Mouse (Mus musculus): ENCODE measurements around the gene Slco4c1. TPM values are rescaled to one million over a fixed set of nuclear protein-coding genes. Genes with fewer than 3 reads are reported as not detected.

Slco4c1 gene
- polyA plus RNA-seq, 1 experiment from 2014 or later: 0.12 TPM

GRCm38 (mm10) chr1:96868722-96869121 lies 3.2 kb downstream of the Slco4c1 start:
- Histone ChIP-seq H3K9ac (replicated peaks; ENCODE audit: low read depth, low read length) (no peak overlapping the region), H3K36me3 (ENCODE audit: control insufficient read depth, insufficient read depth, low read length) (no peaks in the 10 kb centered on the region), H3K9me3 (ENCODE audit: control insufficient read depth, low read depth, low read length) (no peaks in the 10 kb centered on the region), H3K4me3 (ENCODE audit: low read depth, low read length) (no peak overlapping the region), H3K27me3 (ENCODE audit: control insufficient read depth, insufficient read depth, low read length) (no peaks in the 10 kb centered on the region), H3K4me1 (ENCODE audit: control insufficient read depth, insufficient read depth, low read length) (peaks cover 5% of the 10 kb centered on the region; the same call in 1 of the 2 replicates), H3K4me2 (replicated peaks; ENCODE audit: low read depth, low read length) (no peak overlapping the region), H3K27ac (ENCODE audit: low read length) (no peak overlapping the region)
- ATAC-seq (ENCODE audit: insufficient number of reproducible peaks, insufficient read depth, low FRiP score, low read depth): no peak
- WGBS: 95% methylated on average over 1 of the region's 1 CpGs

GRCm38 (mm10) chr1:96866002-96866401 lies 6.0 kb downstream of the Slco4c1 start:
- no peak overlapping the region for H3K4me3 ChIP-seq (ENCODE audit: low read depth, low read length)
- H3K36me3 ChIP-seq (ENCODE audit: control insufficient read depth, insufficient read depth, low read length): no peaks in the 10 kb centered on the region
- H3K27ac ChIP-seq (ENCODE audit: low read length): no peak overlapping the region
- no peak for ATAC-seq (ENCODE audit: insufficient number of reproducible peaks, insufficient read depth, low FRiP score, low read depth)
- no peaks in the 10 kb centered on the region for H3K4me1 ChIP-seq (ENCODE audit: control insufficient read depth, insufficient read depth, low read length)
- no peaks in the 10 kb centered on the region for H3K27me3 ChIP-seq (ENCODE audit: control insufficient read depth, insufficient read depth, low read length)
- 87% methylated on average over 4 of the region's 4 CpGs for WGBS
- H3K9me3 ChIP-seq (ENCODE audit: control insufficient read depth, low read depth, low read length): no peaks in the 10 kb centered on the region
- no peak overlapping the region for H3K9ac ChIP-seq (replicated peaks; ENCODE audit: low read depth, low read length)
- H3K4me2 ChIP-seq (replicated peaks; ENCODE audit: low read depth, low read length): no peak overlapping the region

GRCm38 (mm10) chr1:96864120-96864519 lies 7.9 kb downstream of the Slco4c1 start:
- H3K9me3 ChIP-seq (ENCODE audit: control insufficient read depth, low read depth, low read length): no peaks in the 10 kb centered on the region
- H3K36me3 ChIP-seq (ENCODE audit: control insufficient read depth, insufficient read depth, low read length): no peaks in the 10 kb centered on the region
- WGBS: 83% methylated on average over 2 of the region's 2 CpGs
- H3K27ac ChIP-seq (ENCODE audit: low read length): no peak overlapping the region
- H3K4me1 ChIP-seq (ENCODE audit: control insufficient read depth, insufficient read depth, low read length): no peaks in the 10 kb centered on the region
- H3K9ac ChIP-seq (replicated peaks; ENCODE audit: low read depth, low read length): no peak overlapping the region
- no peaks in the 10 kb centered on the region for H3K27me3 ChIP-seq (ENCODE audit: control insufficient read depth, insufficient read depth, low read length)
- H3K4me3 ChIP-seq (ENCODE audit: low read depth, low read length): no peak overlapping the region
- no peak for ATAC-seq (ENCODE audit: insufficient number of reproducible peaks, insufficient read depth, low FRiP score, low read depth)
- H3K4me2 ChIP-seq (replicated peaks; ENCODE audit: low read depth, low read length): no peak overlapping the region

- Histone ChIP-seq H3K9me3 (ENCODE audit: control insufficient read depth, low read depth, low read length) (no peaks in the 10 kb centered on the region), H3K27ac (ENCODE audit: low read length) (no peak overlapping the region), H3K36me3 (ENCODE audit: control insufficient read depth, insufficient read depth, low read length) (no peaks in the 10 kb centered on the region), H3K4me2 (replicated peaks; ENCODE audit: low read depth, low read length) (no peak overlapping the region), H3K4me3 (ENCODE audit: low read depth, low read length) (no peak overlapping the region), H3K27me3 (ENCODE audit: control insufficient read depth, insufficient read depth, low read length) (no peaks in the 10 kb centered on the region), H3K4me1 (ENCODE audit: control insufficient read depth, insufficient read depth, low read length) (no peaks in the 10 kb centered on the region), H3K9ac (replicated peaks; ENCODE audit: low read depth, low read length) (no peak overlapping the region)
- ATAC-seq (ENCODE audit: insufficient number of reproducible peaks, insufficient read depth, low FRiP score, low read depth): no peak
- 87% methylated on average over 7 of the region's 7 CpGs for WGBS
Measured at GRCm38 (mm10) chr1:96859995-96860684, 11.8 kb downstream of the Slco4c1 start.

GRCm38 (mm10) chr1:96853541-96853940 lies 18.4 kb downstream of the Slco4c1 start:
- no peaks in the 10 kb centered on the region for H3K27me3 ChIP-seq (ENCODE audit: control insufficient read depth, insufficient read depth, low read length)
- H3K4me3 ChIP-seq (ENCODE audit: low read depth, low read length): no peak overlapping the region
- H3K4me1 ChIP-seq (ENCODE audit: control insufficient read depth, insufficient read depth, low read length): no peaks in the 10 kb centered on the region
- no peak for ATAC-seq (ENCODE audit: insufficient number of reproducible peaks, insufficient read depth, low FRiP score, low read depth)
- 85% methylated on average over 4 of the region's 4 CpGs for WGBS
- no peak overlapping the region for H3K27ac ChIP-seq (ENCODE audit: low read length)
- no peak overlapping the region for H3K4me2 ChIP-seq (replicated peaks; ENCODE audit: low read depth, low read length)
- no peak overlapping the region for H3K9ac ChIP-seq (replicated peaks; ENCODE audit: low read depth, low read length)
- no peaks in the 10 kb centered on the region for H3K9me3 ChIP-seq (ENCODE audit: control insufficient read depth, low read depth, low read length)
- H3K36me3 ChIP-seq (ENCODE audit: control insufficient read depth, insufficient read depth, low read length): no peaks in the 10 kb centered on the region

- no peak for ATAC-seq (ENCODE audit: insufficient number of reproducible peaks, insufficient read depth, low FRiP score, low read depth)
- WGBS: 54% methylated on average over 4 of the region's 4 CpGs
- no peaks in the 10 kb centered on the region for H3K9me3 ChIP-seq (ENCODE audit: control insufficient read depth, low read depth, low read length)
- no peak overlapping the region for H3K4me3 ChIP-seq (ENCODE audit: low read depth, low read length)
- H3K4me1 ChIP-seq (ENCODE audit: control insufficient read depth, insufficient read depth, low read length): no peaks in the 10 kb centered on the region
- no peaks in the 10 kb centered on the region for H3K36me3 ChIP-seq (ENCODE audit: control insufficient read depth, insufficient read depth, low read length)
- H3K27ac ChIP-seq (ENCODE audit: low read length): no peak overlapping the region
- H3K9ac ChIP-seq (replicated peaks; ENCODE audit: low read depth, low read length): no peak overlapping the region
- H3K4me2 ChIP-seq (replicated peaks; ENCODE audit: low read depth, low read length): no peak overlapping the region
- no peaks in the 10 kb centered on the region for H3K27me3 ChIP-seq (ENCODE audit: control insufficient read depth, insufficient read depth, low read length)
Measured at GRCm38 (mm10) chr1:96849101-96849500, 22.9 kb downstream of the Slco4c1 start.

GRCm38 (mm10) chr1:96848606-96849005 lies 23.4 kb downstream of the Slco4c1 start:
- ATAC-seq (ENCODE audit: insufficient number of reproducible peaks, insufficient read depth, low FRiP score, low read depth): no peak
- no peak overlapping the region for H3K27ac ChIP-seq (ENCODE audit: low read length)
- H3K36me3 ChIP-seq (ENCODE audit: control insufficient read depth, insufficient read depth, low read length): no peaks in the 10 kb centered on the region
- no peak overlapping the region for H3K4me2 ChIP-seq (replicated peaks; ENCODE audit: low read depth, low read length)
- H3K27me3 ChIP-seq (ENCODE audit: control insufficient read depth, insufficient read depth, low read length): no peaks in the 10 kb centered on the region
- H3K9me3 ChIP-seq (ENCODE audit: control insufficient read depth, low read depth, low read length): no peaks in the 10 kb centered on the region
- H3K4me3 ChIP-seq (ENCODE audit: low read depth, low read length): no peak overlapping the region
- WGBS: 40% methylated on average over 2 of the region's 2 CpGs
- H3K9ac ChIP-seq (replicated peaks; ENCODE audit: low read depth, low read length): no peak overlapping the region
- no peaks in the 10 kb centered on the region for H3K4me1 ChIP-seq (ENCODE audit: control insufficient read depth, insufficient read depth, low read length)

- Histone ChIP-seq H3K36me3 (ENCODE audit: control insufficient read depth, insufficient read depth, low read length) (no peaks in the 10 kb centered on the region), H3K9me3 (ENCODE audit: control insufficient read depth, low read depth, low read length) (no peaks in the 10 kb centered on the region), H3K4me2 (replicated peaks; ENCODE audit: low read depth, low read length) (no peak overlapping the region), H3K9ac (replicated peaks; ENCODE audit: low read depth, low read length) (no peak overlapping the region), H3K4me1 (ENCODE audit: control insufficient read depth, insufficient read depth, low read length) (no peaks in the 10 kb centered on the region), H3K27ac (ENCODE audit: low read length) (no peak overlapping the region), H3K4me3 (ENCODE audit: low read depth, low read length) (no peak overlapping the region), H3K27me3 (ENCODE audit: control insufficient read depth, insufficient read depth, low read length) (no peaks in the 10 kb centered on the region)
- WGBS: 6% methylated on average over 3 of the region's 3 CpGs
- ATAC-seq (ENCODE audit: insufficient number of reproducible peaks, insufficient read depth, low FRiP score, low read depth): no peak
Measured at GRCm38 (mm10) chr1:96846727-96847126, 25.2 kb downstream of the Slco4c1 start.

- Histone ChIP-seq H3K4me3 (ENCODE audit: low read depth, low read length) (no peak overlapping the region), H3K9ac (replicated peaks; ENCODE audit: low read depth, low read length) (no peak overlapping the region), H3K27ac (ENCODE audit: low read length) (no peak overlapping the region), H3K4me2 (replicated peaks; ENCODE audit: low read depth, low read length) (no peak overlapping the region), H3K9me3 (ENCODE audit: control insufficient read depth, low read depth, low read length) (no peaks in the 10 kb centered on the region), H3K27me3 (ENCODE audit: control insufficient read depth, insufficient read depth, low read length) (no peaks in the 10 kb centered on the region), H3K36me3 (ENCODE audit: control insufficient read depth, insufficient read depth, low read length) (no peaks in the 10 kb centered on the region), H3K4me1 (ENCODE audit: control insufficient read depth, insufficient read depth, low read length) (no peaks in the 10 kb centered on the region)
- ATAC-seq (ENCODE audit: insufficient number of reproducible peaks, insufficient read depth, low FRiP score, low read depth): peak; percentile 85
- 37% methylated on average over 2 of the region's 2 CpGs for WGBS
Measured at GRCm38 (mm10) chr1:96805287-96805727, 66.7 kb downstream of the Slco4c1 start.
